Mouse (Mus musculus) erythroblast, embryonic 14.5 days (primary cell): Measurements from ENCODE around the gene Tenm4. TPM values are rescaled to one million over a fixed set of nuclear protein-coding genes. Genes with fewer than 3 reads are reported as not detected.

Experiments
- H3K27me3 ChIP-seq: 2 replicates; pipeline ENCODE4 v1.6.1; 2012; ENCODE audit warnings: inconsistent platforms; ENCODE audit not compliant: control insufficient read depth
- H3K36me3 ChIP-seq: 2 replicates; pipeline ENCODE4 v1.6.1; 2012; ENCODE audit warnings: mild to moderate bottlenecking, inconsistent platforms; ENCODE audit not compliant: control insufficient read depth
- H3K4me1 ChIP-seq: 2 replicates; pipeline ENCODE4 v1.6.1; 2012; ENCODE audit warnings: inconsistent platforms; ENCODE audit not compliant: control insufficient read depth
- H3K4me3 ChIP-seq: replicated peaks from 2 replicates; pipeline ENCODE3; 2012; ENCODE audit warnings: moderate library complexity, mild to moderate bottlenecking, inconsistent platforms
- H3K9me3 ChIP-seq: 2 replicates; pipeline ENCODE4 v1.6.1; 2012; ENCODE audit warnings: low read length, inconsistent platforms, mixed read lengths; ENCODE audit not compliant: control insufficient read depth
- GATA1 ChIP-seq: IDR thresholded peaks from 2 replicates; pipeline ENCODE4 v1.6.1; 2012; ENCODE audit warnings: low read length, inconsistent platforms, mixed read lengths
- TAL1 ChIP-seq: IDR thresholded peaks from 3 replicates; pipeline ENCODE4 v1.6.1; 2012; ENCODE audit warnings: low read length, inconsistent platforms, mixed read lengths
- polyA plus RNA-seq: library from polyadenylated mRNA; stranded (reverse); fragments of >175 nt; gene quantifications from 2 replicates; pipeline ENCODE4 v1.2.3, GENCODE M21; 2012

The Tenm4 gene
- polyA plus RNA-seq, 1 experiment, result not detected

GRCm38 (mm10) chr7:96374004-96374663, 203.1 kb downstream of the Tenm4 start:
- no peaks in the 10 kb centered on the region for H3K27me3 ChIP-seq
- TF ChIP-seq TAL1, result no peak
- no peak for TF ChIP-seq GATA1
- peaks cover 6% of the 10 kb centered on the region; the same call in 1 of the 2 replicates for H3K9me3 ChIP-seq

GRCm38 (mm10) chr7:96375507-96375906, 204.5 kb downstream of the Tenm4 start:
- peaks cover 6% of the 10 kb centered on the region; the same call in 1 of the 2 replicates for H3K9me3 ChIP-seq
- TF ChIP-seq GATA1 (no peak), TAL1 (no peak)
- no peak overlapping the region for H3K4me3 ChIP-seq
- H3K36me3 ChIP-seq, result no peaks in the 10 kb centered on the region
- no peaks in the 10 kb centered on the region for H3K4me1 ChIP-seq
- no peaks in the 10 kb centered on the region for H3K27me3 ChIP-seq

More at GRCm38 (mm10) chr7:96374004-96374663, 203.1 kb downstream of the Tenm4 start:
- no peaks in the 10 kb centered on the region for H3K4me1 ChIP-seq
- H3K4me3 ChIP-seq, result no peak overlapping the region
- no peaks in the 10 kb centered on the region for H3K36me3 ChIP-seq

GRCm38 (mm10) chr7:96383686-96384528, 212.9 kb downstream of the Tenm4 start:
- Histone ChIP-seq H3K4me1 (no peaks in the 10 kb centered on the region), H3K36me3 (no peaks in the 10 kb centered on the region), H3K27me3 (no peaks in the 10 kb centered on the region), H3K9me3 (no peaks in the 10 kb centered on the region; the same call in 1 of the 2 replicates), H3K4me3 (no peak overlapping the region)
- TF ChIP-seq TAL1 (no peak), GATA1 (no peak)

- no peaks in the 10 kb centered on the region for H3K36me3 ChIP-seq
- no peak for TF ChIP-seq TAL1
- TF ChIP-seq GATA1, result no peak
These were observed 213.9 kb downstream of the Tenm4 start for GRCm38 (mm10) chr7:96384726-96385500.

GRCm38 (mm10) chr7:96385850-96386249, 214.8 kb downstream of the Tenm4 start:
- Histone ChIP-seq H3K9me3 (no peaks in the 10 kb centered on the region; the same call in 1 of the 2 replicates), H3K4me3 (no peak overlapping the region), H3K27me3 (no peaks in the 10 kb centered on the region), H3K36me3 (no peaks in the 10 kb centered on the region), H3K4me1 (no peaks in the 10 kb centered on the region)
- no peak for TF ChIP-seq GATA1
- TF ChIP-seq TAL1, result no peak

More at GRCm38 (mm10) chr7:96384726-96385500, 213.9 kb downstream of the Tenm4 start:
- Histone ChIP-seq H3K27me3 (no peaks in the 10 kb centered on the region), H3K4me3 (no peak overlapping the region), H3K9me3 (no peaks in the 10 kb centered on the region; the same call in 1 of the 2 replicates), H3K4me1 (no peaks in the 10 kb centered on the region)

GRCm38 (mm10) chr7:96390034-96390670, 219.1 kb downstream of the Tenm4 start:
- no peak overlapping the region for H3K4me3 ChIP-seq
- TF ChIP-seq TAL1 (no peak), GATA1 (no peak)
- no peaks in the 10 kb centered on the region for H3K4me1 ChIP-seq
- H3K36me3 ChIP-seq, result no peaks in the 10 kb centered on the region
- H3K9me3 ChIP-seq, result no peaks in the 10 kb centered on the region; the same call in 1 of the 2 replicates
- no peaks in the 10 kb centered on the region for H3K27me3 ChIP-seq

GRCm38 (mm10) chr7:96390894-96391293, 219.8 kb downstream of the Tenm4 start:
- Histone ChIP-seq H3K9me3 (no peaks in the 10 kb centered on the region; the same call in 1 of the 2 replicates), H3K36me3 (no peaks in the 10 kb centered on the region), H3K4me1 (no peaks in the 10 kb centered on the region), H3K4me3 (no peak overlapping the region), H3K27me3 (no peaks in the 10 kb centered on the region)
- TF ChIP-seq GATA1 (no peak), TAL1 (no peak)

GRCm38 (mm10) chr7:96391797-96392472, 220.9 kb downstream of the Tenm4 start:
- TF ChIP-seq GATA1 (no peak), TAL1 (no peak)
- Histone ChIP-seq H3K36me3 (no peaks in the 10 kb centered on the region), H3K4me1 (no peaks in the 10 kb centered on the region), H3K4me3 (no peak overlapping the region), H3K27me3 (no peaks in the 10 kb centered on the region), H3K9me3 (no peaks in the 10 kb centered on the region)
